Mouse (Mus musculus) forebrain, embryonic 16.5 days (tissue): ENCODE results near the gene Dcx. TPM values are rescaled to one million over a fixed set of nuclear protein-coding genes. Genes with fewer than 3 reads are reported as not detected.

Experiments
- ATAC-seq: fragments of 200-750 bp; cut with Nextera tagmentation; 2 replicates; pipeline ENCODE4 v1.8.0; 2017; ENCODE audit warnings: mild to moderate bottlenecking, moderate library complexity
- H3K27ac ChIP-seq: fragments of 300-500 bp; sonication (generic); 2 replicates; pipeline ENCODE4 v1.5.1; 2014; ENCODE audit warnings: low read length, control low read depth
- H3K27me3 ChIP-seq: fragments of 300-500 bp; sonication (generic); replicated peaks from 2 replicates; pipeline ENCODE4 v1.6.1; 2014; ENCODE audit warnings: low read length; ENCODE audit not compliant: control insufficient read depth, insufficient read depth
- H3K36me3 ChIP-seq: fragments of 300-500 bp; sonication (generic); 2 replicates; pipeline ENCODE4 v1.6.1; 2014; ENCODE audit not compliant: control insufficient read depth, insufficient read depth
- H3K4me1 ChIP-seq: fragments of 300-500 bp; sonication (generic); replicated peaks from 2 replicates; pipeline ENCODE4 v1.6.1; 2014; ENCODE audit warnings: low read length; ENCODE audit not compliant: control insufficient read depth, insufficient read depth
- H3K4me2 ChIP-seq: fragments of 300-500 bp; sonication (generic); 2 replicates; pipeline ENCODE4 v1.6.1; 2014; ENCODE audit warnings: mild to moderate bottlenecking, low read length, control low read depth
- H3K4me3 ChIP-seq: fragments of 300-500 bp; sonication (generic); replicated peaks from 2 replicates; pipeline ENCODE4 v1.5.1; 2014; ENCODE audit warnings: mild to moderate bottlenecking, low read length, control low read depth
- H3K9ac ChIP-seq: fragments of 300-500 bp; sonication (generic); replicated peaks from 2 replicates; pipeline ENCODE4 v1.6.1; 2014; ENCODE audit warnings: low read depth, low read length, control low read depth
- H3K9me3 ChIP-seq: fragments of 300-500 bp; sonication (generic); 2 replicates; pipeline ENCODE4 v1.6.1; 2016; ENCODE audit warnings: low read length; ENCODE audit not compliant: control insufficient read depth
- WGBS: fragments of 180-500 bp; shearing (Covaris S2); extraction: QIAGEN DNeasy Blood & Tissue Kit; methylation state at CpG from one replicate; pipeline ENCODE4 v1.1.7; 2014; 5-methylcytosine and 5-hydroxymethylcytosine counted together
- polyA plus RNA-seq: library from polyadenylated mRNA; unstranded; fragments of >200 nt; fragmentation: Nextera tagmentation; extraction: Ambion mirVana; gene quantifications from 2 replicates; pipeline ENCODE4 v1.2.1, GENCODE M21; 2015

The Dcx gene
- 389 and 442 TPM in 2 replicates for polyA plus RNA-seq

DNA sequence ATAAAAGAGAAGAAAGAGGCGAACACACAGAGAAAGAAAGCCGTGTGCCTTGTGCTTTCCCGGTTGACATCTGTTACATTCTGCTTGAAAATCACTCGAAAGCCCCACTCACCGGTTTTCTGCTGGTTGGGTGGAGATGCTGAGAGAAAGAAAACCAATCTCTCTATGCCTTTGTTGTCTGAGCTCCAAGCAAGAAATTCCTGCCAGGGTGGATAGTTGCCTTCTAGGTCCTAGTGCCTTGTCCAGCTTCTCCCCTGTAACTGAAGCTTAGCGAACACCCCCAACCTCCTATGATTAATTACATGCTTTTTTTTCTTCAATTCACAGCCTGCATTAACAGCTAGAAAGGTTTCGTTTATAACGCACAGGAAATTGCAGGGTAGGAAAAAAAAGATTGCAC lies at the start of gene Dcx:
TSS of gene Dcx (minus strand) at position 354 of the 400 bp plus-strand sequence.
- 0 out of 2 replicates have a peak, but pooled peaks cover 2% of the 10 kb centered on the region for H3K36me3 ChIP-seq
- H3K4me1 ChIP-seq = peaks cover under 1% of the 10 kb centered on the region; the same call in 1 of the 2 replicates
- peak within 1 kb of the TSS; percentile 47 for H3K4me3 ChIP-seq
- no peaks in the 10 kb centered on the region for H3K27me3 ChIP-seq
- peak within 1 kb of the TSS; percentile 96 for H3K27ac ChIP-seq
- peak; percentile 79 for ATAC-seq
- no peaks in the 10 kb centered on the region for H3K9me3 ChIP-seq
- WGBS = 16% methylated on average over 8 of the region's 8 CpGs
- peak within 1 kb of the TSS; percentile 66 for H3K9ac ChIP-seq
- peak within 1 kb of the TSS; percentile 54 for H3K4me2 ChIP-seq

DNA sequence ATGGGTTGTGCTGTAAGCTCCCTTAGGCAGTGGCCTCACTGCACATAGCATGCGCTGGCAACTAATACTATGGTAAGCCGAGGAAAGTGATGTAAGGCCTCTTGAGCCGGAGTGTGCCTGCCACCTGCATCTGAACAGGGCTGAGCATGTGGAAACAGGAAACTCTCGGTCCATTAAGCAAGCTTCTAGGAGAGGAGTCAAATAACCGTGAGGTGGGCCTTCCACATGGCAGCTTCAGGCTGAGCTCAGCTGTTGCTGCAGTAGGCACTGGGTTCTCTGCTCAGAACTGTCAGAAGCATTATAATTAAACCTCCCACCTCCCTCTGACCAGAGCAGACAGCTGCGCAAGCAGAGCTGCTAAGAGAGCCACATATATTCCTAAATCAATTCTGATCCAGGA lies 33.1 kb upstream of the Dcx start:
- no peaks in the 10 kb centered on the region for H3K9me3 ChIP-seq
- no peak overlapping the region for H3K4me3 ChIP-seq
- 55% methylated on average over 6 of the region's 6 CpGs for WGBS
- ATAC-seq = peak; percentile 31; the same call in 1 of the 2 replicates
- H3K4me1 ChIP-seq = no peaks in the 10 kb centered on the region
- no peak overlapping the region for H3K4me2 ChIP-seq
- H3K27ac ChIP-seq = no peak overlapping the region
- no peak overlapping the region for H3K9ac ChIP-seq
- no peaks in the 10 kb centered on the region for H3K27me3 ChIP-seq
- no peaks in the 10 kb centered on the region for H3K36me3 ChIP-seq

DNA sequence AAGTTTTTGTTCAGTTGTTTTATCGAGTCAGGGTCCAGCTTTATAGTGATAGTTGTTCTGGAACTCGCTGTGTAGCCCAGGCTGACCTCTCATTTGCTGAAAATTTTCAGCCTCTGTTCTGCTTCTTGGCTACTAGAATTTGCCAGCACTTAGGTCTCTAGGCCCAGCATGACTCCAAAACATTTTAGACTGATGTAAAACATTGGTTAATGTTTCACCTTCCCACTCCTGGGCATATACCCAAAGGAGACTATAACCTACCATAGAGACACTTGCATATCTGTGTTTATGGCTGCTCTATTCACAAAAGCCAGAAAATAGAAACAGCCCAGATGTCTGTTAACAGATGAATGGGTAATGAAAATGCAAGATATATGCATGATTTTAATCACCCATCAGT lies 560 bp upstream of the Dcx start:
- peak overlapping the region; percentile 96 for H3K27ac ChIP-seq
- H3K4me3 ChIP-seq = peak overlapping the region; percentile 47
- H3K36me3 ChIP-seq = 0 out of 2 replicates have a peak, but pooled peaks cover 2% of the 10 kb centered on the region
- H3K4me2 ChIP-seq = peak overlapping the region; percentile 27
- ATAC-seq = peak; percentile 4; the same call in 1 of the 2 replicates
- H3K9ac ChIP-seq = peak overlapping the region; percentile 66; the same call in 1 of the 2 replicates
- 44% methylated on average over 2 of the region's 2 CpGs for WGBS
- no peaks in the 10 kb centered on the region for H3K27me3 ChIP-seq
- no peaks in the 10 kb centered on the region for H3K9me3 ChIP-seq
- H3K4me1 ChIP-seq = no peaks in the 10 kb centered on the region; the same call in 1 of the 2 replicates

DNA sequence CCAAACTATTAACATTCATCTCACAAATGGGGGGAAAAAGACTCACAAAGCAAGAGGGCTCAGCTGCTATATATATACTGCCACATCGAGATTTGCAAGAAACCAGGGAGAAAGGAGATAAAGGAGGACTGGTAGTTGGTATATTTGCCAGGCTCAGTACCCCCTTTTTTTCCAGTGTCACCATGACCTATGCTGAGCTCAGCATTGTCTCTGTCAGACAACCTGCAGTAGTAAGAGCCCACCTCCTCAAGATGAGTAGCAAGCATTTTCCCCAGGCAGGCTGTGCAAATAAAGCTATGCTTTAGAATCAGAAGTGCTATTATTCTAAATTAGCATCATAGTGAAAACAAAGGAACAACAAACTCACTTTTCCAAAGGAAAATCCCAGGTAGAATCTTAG lies 581 bp downstream of the Dcx start:
- WGBS = 27% methylated on average over 1 of the region's 1 CpGs
- ATAC-seq = no peak; the same call in 1 of the 2 replicates
- peak overlapping the region; percentile 66 for H3K9ac ChIP-seq
- peaks cover 2% of the 10 kb centered on the region; the same call in 1 of the 2 replicates for H3K4me1 ChIP-seq
- H3K4me3 ChIP-seq = peak overlapping the region; percentile 47
- H3K36me3 ChIP-seq = 0 out of 2 replicates have a peak, but pooled peaks cover 2% of the 10 kb centered on the region
- no peaks in the 10 kb centered on the region for H3K27me3 ChIP-seq
- peak overlapping the region; percentile 96 for H3K27ac ChIP-seq
- H3K9me3 ChIP-seq = no peaks in the 10 kb centered on the region
- H3K4me2 ChIP-seq = 0 out of 2 replicates have a peak overlapping the region, but pooled peaks have one; percentile 10

DNA sequence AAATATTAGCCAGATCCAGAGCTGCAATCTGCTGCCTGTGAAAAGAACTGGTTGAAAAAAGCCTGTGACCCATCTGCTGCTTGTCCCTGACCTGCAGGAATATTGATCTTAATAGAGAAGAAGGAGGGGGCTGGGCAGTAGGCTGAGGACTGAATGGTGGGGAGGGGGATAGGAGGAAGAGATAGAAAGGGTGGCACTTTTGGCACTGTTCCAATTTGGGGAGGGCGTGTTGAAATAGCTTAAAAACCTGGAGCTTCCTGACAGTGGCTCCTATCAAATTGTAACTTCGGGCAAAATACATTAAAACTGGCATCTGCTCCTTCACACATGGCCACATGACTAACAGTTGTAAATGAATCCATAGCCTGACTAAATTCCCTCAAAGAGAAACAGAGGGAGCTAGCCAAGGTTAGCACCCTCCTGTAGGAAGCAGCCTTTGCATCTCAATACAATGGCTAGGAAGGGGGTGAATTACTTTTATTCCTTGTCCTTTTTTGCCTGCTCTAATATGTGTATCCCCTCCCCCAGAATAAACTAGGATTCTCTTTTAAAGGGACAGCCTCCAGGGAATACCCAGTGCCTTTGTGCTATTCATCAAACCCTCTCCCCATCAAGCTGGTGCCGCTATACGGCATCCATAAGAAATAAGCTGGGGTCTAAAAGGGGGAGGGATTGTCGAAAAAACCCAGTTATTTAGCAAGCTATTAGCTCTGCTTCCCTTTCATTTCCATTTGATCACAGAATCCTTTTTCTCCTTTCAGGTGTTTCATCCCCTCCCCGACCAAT lies 1.5 kb downstream of the Dcx start:
- no peaks in the 10 kb centered on the region for H3K27me3 ChIP-seq
- H3K4me3 ChIP-seq = peak overlapping the region; percentile 47
- H3K4me2 ChIP-seq = peak overlapping the region; percentile 54
- no peaks in the 10 kb centered on the region for H3K9me3 ChIP-seq
- H3K36me3 ChIP-seq = 0 out of 2 replicates have a peak, but pooled peaks cover 2% of the 10 kb centered on the region
- ATAC-seq = peak; percentile 83
- peak overlapping the region; percentile 96 for H3K27ac ChIP-seq
- H3K4me1 ChIP-seq = peaks cover 6% of the 10 kb centered on the region
- peak overlapping the region; percentile 66 for H3K9ac ChIP-seq
- 25% methylated on average over 6 of the region's 6 CpGs for WGBS

DNA sequence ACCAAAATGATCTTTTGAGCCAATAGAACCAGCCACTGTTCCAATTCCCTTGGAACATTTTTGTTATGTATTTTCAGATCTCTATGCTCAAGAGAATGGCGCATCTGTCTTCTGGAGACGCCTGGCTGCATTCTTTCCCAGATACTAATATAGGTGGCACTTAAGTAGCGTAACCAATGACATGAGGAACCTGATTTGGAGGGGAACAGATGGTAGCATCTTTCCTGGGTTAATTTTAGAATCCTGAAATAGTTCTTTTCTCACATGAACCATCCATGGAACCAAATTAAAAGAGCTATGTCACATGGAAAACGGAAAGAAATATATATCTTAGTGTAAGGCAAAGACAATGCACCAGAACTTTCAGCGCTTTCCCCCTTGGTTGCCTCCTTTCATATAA lies 11.0 kb downstream of the Dcx start:
- 81% methylated on average over 5 of the region's 5 CpGs for WGBS
- H3K4me1 ChIP-seq = peaks cover 15% of the 10 kb centered on the region
- no peak overlapping the region for H3K4me3 ChIP-seq
- no peak overlapping the region for H3K4me2 ChIP-seq
- H3K27ac ChIP-seq = no peak overlapping the region
- peaks cover 7% of the 10 kb centered on the region; the same call in 1 of the 2 replicates for H3K36me3 ChIP-seq
- ATAC-seq = no peak
- H3K27me3 ChIP-seq = no peaks in the 10 kb centered on the region
- no peaks in the 10 kb centered on the region for H3K9me3 ChIP-seq
- H3K9ac ChIP-seq = no peak overlapping the region

DNA sequence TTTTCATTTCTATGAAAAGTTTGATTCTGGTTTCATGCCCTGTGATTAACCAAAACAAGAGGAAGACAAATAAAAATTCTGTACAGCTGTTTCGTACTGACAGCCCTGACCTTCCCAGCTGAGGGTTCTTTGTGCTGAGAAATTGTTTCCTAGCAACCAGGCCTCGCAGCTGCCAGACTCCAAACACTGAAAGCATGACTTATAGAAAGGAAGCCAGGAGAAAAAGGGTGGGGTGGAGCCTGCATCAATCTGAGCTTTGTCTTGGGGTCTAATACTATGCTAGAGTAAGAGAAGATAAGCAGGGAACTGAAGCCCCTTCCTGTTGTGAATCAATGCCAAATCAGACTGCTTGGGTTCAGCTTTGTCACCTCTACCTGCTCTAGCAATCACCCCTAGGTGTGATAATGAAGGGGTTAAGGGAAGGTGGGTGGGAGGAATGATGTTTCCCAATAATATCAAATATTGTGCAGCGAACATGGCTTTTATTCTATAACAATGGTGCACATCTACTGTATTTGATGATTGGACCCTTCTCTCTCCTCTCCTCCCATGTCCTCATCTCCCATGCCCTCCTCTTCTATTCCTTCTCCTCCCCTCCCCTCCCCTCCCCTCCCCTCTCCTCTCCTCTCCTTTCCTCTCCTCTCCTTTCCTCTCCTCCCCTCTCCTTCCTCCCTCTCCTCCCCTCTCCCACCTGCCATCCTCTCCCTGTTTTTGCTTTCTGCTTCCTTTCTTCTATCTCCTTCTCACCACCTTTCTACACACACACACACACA lies 26.2 kb downstream of the Dcx start:
- no peaks in the 10 kb centered on the region for H3K36me3 ChIP-seq
- 0 out of 2 replicates have a peak overlapping the region, but pooled peaks have one; percentile 13 for H3K9ac ChIP-seq
- no peak overlapping the region; the same call in 1 of the 2 replicates for H3K4me2 ChIP-seq
- H3K4me3 ChIP-seq = no peak overlapping the region
- H3K27me3 ChIP-seq = no peaks in the 10 kb centered on the region
- peak overlapping the region; percentile 88 for H3K27ac ChIP-seq
- WGBS = 21% methylated on average over 3 of the region's 3 CpGs
- no peaks in the 10 kb centered on the region for H3K9me3 ChIP-seq
- peaks cover 33% of the 10 kb centered on the region for H3K4me1 ChIP-seq
- ATAC-seq = peak; percentile 86

DNA sequence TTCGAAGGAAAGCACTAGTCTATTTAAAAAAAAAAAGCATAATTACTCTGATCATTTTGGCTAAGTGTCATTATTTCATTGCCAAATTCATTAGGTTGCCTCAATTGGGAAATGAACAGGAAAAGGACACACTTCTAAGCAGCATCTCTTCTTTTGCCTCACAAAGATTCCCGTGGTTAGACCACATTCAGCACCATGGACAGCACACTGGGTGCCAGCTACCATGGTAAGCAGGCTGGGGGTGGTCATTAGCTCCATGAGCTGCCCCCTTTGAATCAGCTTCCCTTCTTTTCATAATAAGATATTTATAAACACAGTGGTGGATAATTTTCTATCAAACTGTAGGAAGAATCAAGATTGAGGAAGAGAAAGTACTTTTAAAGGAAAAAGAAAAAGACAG lies 28.4 kb downstream of the Dcx start:
- 20% methylated on average over 2 of the region's 2 CpGs for WGBS
- H3K27me3 ChIP-seq = no peaks in the 10 kb centered on the region
- no peak for ATAC-seq
- no peaks in the 10 kb centered on the region for H3K9me3 ChIP-seq
- H3K36me3 ChIP-seq = no peaks in the 10 kb centered on the region
- peaks cover 31% of the 10 kb centered on the region for H3K4me1 ChIP-seq
- H3K4me2 ChIP-seq = no peak overlapping the region
- no peak overlapping the region for H3K9ac ChIP-seq
- no peak overlapping the region for H3K27ac ChIP-seq
- no peak overlapping the region for H3K4me3 ChIP-seq

DNA sequence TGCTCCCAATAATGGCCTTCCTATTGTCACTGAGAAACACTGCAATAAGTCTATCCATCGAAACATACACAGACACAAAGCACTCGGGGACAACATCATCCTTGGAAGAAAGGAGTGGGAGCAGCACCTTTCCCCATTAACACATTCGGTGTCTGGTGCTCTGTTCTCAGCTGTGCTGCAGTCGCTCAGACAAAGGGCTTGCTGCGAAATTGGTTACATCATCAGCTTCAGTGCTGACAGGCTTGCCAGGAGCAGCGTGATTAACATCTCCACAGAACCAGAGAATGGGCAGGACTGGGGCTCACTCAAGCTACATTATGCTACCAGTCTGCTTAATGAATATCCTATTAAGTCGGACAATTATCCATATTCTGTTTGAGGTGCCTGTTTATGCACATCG lies 30.8 kb downstream of the Dcx start:
- H3K4me3 ChIP-seq = peak overlapping the region; percentile 5; the same call in 1 of the 2 replicates
- no peaks in the 10 kb centered on the region for H3K9me3 ChIP-seq
- H3K27ac ChIP-seq = peak overlapping the region; percentile 93
- 23% methylated on average over 8 of the region's 8 CpGs for WGBS
- H3K27me3 ChIP-seq = no peaks in the 10 kb centered on the region
- H3K9ac ChIP-seq = peak overlapping the region; percentile 51
- H3K4me2 ChIP-seq = peak overlapping the region; percentile 32
- no peaks in the 10 kb centered on the region for H3K36me3 ChIP-seq
- H3K4me1 ChIP-seq = peaks cover 32% of the 10 kb centered on the region
- ATAC-seq = peak; percentile 90
